Mouse (Mus musculus) G1E (cell line): ENCODE results near the gene Lime1.

Experiments
- CTCF ChIP-seq: IDR thresholded peaks from 2 replicates; pipeline ENCODE4 v1.5.1; 2012; ENCODE audit warnings: low read depth, low read length, inconsistent platforms, mixed read lengths
- GATA1 ChIP-seq: IDR thresholded peaks from 2 replicates; pipeline ENCODE4 v1.6.1; 2012; ENCODE audit warnings: borderline replicate concordance, low read length, inconsistent platforms, mixed read lengths

GRCm38 (mm10) chr2:181378701-181379100 is 1.2 kb upstream of the Lime1 start:
- no peak for TF ChIP-seq CTCF
- TF ChIP-seq GATA1, result no peak
